In genomic region chr17:33901653-33902052, GRCm38 (mm10) we compare ENCODE assay signal across 31 mouse cellular contexts. TPM values are rescaled to one million over a fixed set of nuclear protein-coding genes. Genes with fewer than 3 reads are reported as not detected.
DNase-seq lines count a peak whose midpoint lies in the region; ATAC-seq and TF ChIP-seq lines count a peak whose summit lies in the region.
"Had no signal": no experiment of that assay in that cellular context is flagged by ENCODE, and none has a peak within 500 bp of the region (broad histone marks: within the 10 kb centered on the region; RNA-seq: fewer than 3 reads in every experiment).

No protein-coding gene starts in this region.

- intact Hi-C loops in heart, postnatal 36 days (cut with DNase I): loop anchor here (2.0 kb wide), 1 partner anchor 19 kb away; no protein-coding TSS in a partner anchor

- H3K9ac ChIP-seq in heart, postnatal 0 days (replicated peaks; ENCODE audit: low read depth, low read length): no peak overlapping the region
- H3K9ac ChIP-seq: forebrain, embryonic 13.5 days; kidney, embryonic 15.5 days; limb, embryonic 15.5 days; lung, embryonic 15.5 days; stomach, embryonic 15.5 days had no signal

- ATAC-seq in heart, postnatal 0 days (ENCODE audit: insufficient read depth, low read depth): peak; percentile 40; the same call in 1 of the 2 replicates
- ATAC-seq: forebrain, embryonic 13.5 days; hindbrain, embryonic 16.5 days; intestine, embryonic 16.5 days had no signal

- no peak overlapping the region for H3K4me2 ChIP-seq in heart, postnatal 0 days (ENCODE audit: low read depth, low read length)
- H3K4me2 ChIP-seq: forebrain, embryonic 13.5 days; kidney, embryonic 15.5 days; limb, embryonic 15.5 days; lung, embryonic 15.5 days; stomach, embryonic 15.5 days had no signal

- TF ChIP-seq CTCF in heart, postnatal 0 days (IDR thresholded peaks at IDR 0.05; ENCODE audit: low read depth): no peak
- no peak for TF ChIP-seq CTCF in thymus, adult 2 months (IDR thresholded peaks at IDR 0.05; ENCODE audit: borderline replicate concordance, control insufficient read depth, extremely low read depth, insufficient read depth, low read length, poor library complexity)

- no peak for TF ChIP-seq EP300 in heart, postnatal 0 days (IDR thresholded peaks at IDR 0.05; ENCODE audit: low read depth)

- no peaks in the 10 kb centered on the region for H3K9me3 ChIP-seq in heart, postnatal 0 days (replicated peaks; ENCODE audit: control insufficient read depth, low read length)
- H3K9me3 ChIP-seq in embryonic facial prominence, embryonic 10.5 days: no peaks in the 10 kb centered on the region
- H3K9me3 ChIP-seq: forebrain, embryonic 13.5 days; hindbrain, embryonic 10.5 days; kidney, embryonic 15.5 days; limb, embryonic 15.5 days; lung, embryonic 15.5 days; stomach, embryonic 15.5 days had no signal

- no peaks in the 10 kb centered on the region for H3K4me1 ChIP-seq in heart, postnatal 0 days (ENCODE audit: control insufficient read depth, insufficient read depth)
- peaks cover 5% of the 10 kb centered on the region; the same call in 1 of the 2 replicates for H3K4me1 ChIP-seq in thymus, adult 2 months (replicated peaks; ENCODE audit: control insufficient read depth, insufficient read depth, low read length)
- H3K4me1 ChIP-seq in embryonic facial prominence, embryonic 10.5 days: peaks cover 11% of the 10 kb centered on the region
- H3K4me1 ChIP-seq: forebrain, embryonic 13.5 days; kidney, embryonic 15.5 days; limb, embryonic 15.5 days; lung, embryonic 15.5 days; stomach, embryonic 15.5 days had no signal

- no peak for DNase-seq in heart, postnatal 0 days (ENCODE audit: low spot score)
- no peak for DNase-seq in heart, postnatal 36 days
- DNase-seq in thymus, adult 2 months: no peak
- no peak for DNase-seq in thymus, postnatal 10 days (ENCODE audit: low spot score in 2 of 2)
- DNase-seq in adipocyte (ENCODE audit: low spot score): peak; percentile 70
- no peak for DNase-seq in urinary bladder, postnatal 10 days (ENCODE audit: low spot score)
- DNase-seq in embryonic facial prominence, embryonic 10.5 days (ENCODE audit: low spot score): no peak
- DNase-seq: adrenal gland, adult 2 months; B cell, adult 2 months; cerebellum, adult 2 months; cerebellum, postnatal 25 days; layer of hippocampus, adult 9-11 months; lung, postnatal 36 days; midbrain, embryonic 14.5 days had no signal

- peak overlapping the region; percentile 22; the same call in 1 of the 2 replicates for H3K27ac ChIP-seq in heart, postnatal 0 days (ENCODE audit: low read depth)
- H3K27ac ChIP-seq in thymus, adult 2 months (ENCODE audit: control insufficient read depth, insufficient read depth, low read length): peak overlapping the region; percentile 59
- peak overlapping the region; percentile 65 for H3K27ac ChIP-seq in macrophage
- no peak overlapping the region for H3K27ac ChIP-seq in embryonic facial prominence, embryonic 10.5 days (replicated peaks)
- H3K27ac ChIP-seq: forebrain, embryonic 13.5 days; hindbrain, embryonic 10.5 days; kidney, embryonic 15.5 days; left cerebral cortex, adult 2 months; limb, embryonic 15.5 days; lung, embryonic 15.5 days; stomach, embryonic 15.5 days had no signal

- TF ChIP-seq POLR2A in thymus, adult 2 months (IDR thresholded peaks at IDR 0.05; ENCODE audit: control insufficient read depth, extremely low read depth, insufficient read depth, low read length, poor library complexity): no peak

- no peaks in the 10 kb centered on the region; the same call in 1 of the 2 replicates for H3K79me2 ChIP-seq in macrophage (ENCODE audit: inconsistent target)

- WGBS in heart, postnatal 0 days: 67% methylated on average over 4 of the region's 4 CpGs
- 90% methylated on average over 4 of the region's 4 CpGs for WGBS in thymus, adult 2 months
- WGBS in macrophage (ENCODE audit: missing documents): 100% methylated on average over 4 of the region's 4 CpGs
- 62% methylated on average over 4 of the region's 4 CpGs for WGBS in embryonic facial prominence, embryonic 10.5 days

- no peak overlapping the region for H3K4me3 ChIP-seq in heart, postnatal 0 days (ENCODE audit: low read depth, low read length)
- no peak overlapping the region for H3K4me3 ChIP-seq in thymus, adult 2 months (ENCODE audit: control insufficient read depth, insufficient read depth, low read length)
- no peak overlapping the region for H3K4me3 ChIP-seq in macrophage (ENCODE audit: inconsistent target)
- no peak overlapping the region for H3K4me3 ChIP-seq in embryonic facial prominence, embryonic 10.5 days
- H3K4me3 ChIP-seq: forebrain, embryonic 13.5 days; hindbrain, embryonic 10.5 days; kidney, embryonic 15.5 days; left cerebral cortex, adult 2 months; limb, embryonic 15.5 days; lung, embryonic 15.5 days; stomach, embryonic 15.5 days had no signal

- H3K36me3 ChIP-seq in heart, postnatal 0 days (replicated peaks; ENCODE audit: control insufficient read depth, insufficient read depth, low read length): no peaks in the 10 kb centered on the region
- H3K36me3 ChIP-seq in thymus, adult 2 months (ENCODE audit: control insufficient read depth, insufficient read depth, low read length): no peaks in the 10 kb centered on the region
- no peaks in the 10 kb centered on the region for H3K36me3 ChIP-seq in macrophage (ENCODE audit: inconsistent target)
- no peaks in the 10 kb centered on the region for H3K36me3 ChIP-seq in embryonic facial prominence, embryonic 10.5 days (replicated peaks)
- H3K36me3 ChIP-seq: hindbrain, embryonic 10.5 days; kidney, embryonic 15.5 days; limb, embryonic 15.5 days; lung, embryonic 15.5 days; stomach, embryonic 15.5 days had no signal

- no peaks in the 10 kb centered on the region for H3K27me3 ChIP-seq in heart, postnatal 0 days (ENCODE audit: control insufficient read depth, insufficient read depth, low read length)
- H3K27me3 ChIP-seq in thymus, adult 2 months (ENCODE audit: control insufficient read depth, insufficient read depth, low read length): no peaks in the 10 kb centered on the region
- no peaks in the 10 kb centered on the region for H3K27me3 ChIP-seq in embryonic facial prominence, embryonic 10.5 days (replicated peaks; ENCODE audit: low read depth, poor library complexity, severe bottlenecking)
- H3K27me3 ChIP-seq: CH12.LX; forebrain, embryonic 13.5 days; kidney, embryonic 15.5 days; limb, embryonic 15.5 days; lung, embryonic 15.5 days; stomach, embryonic 15.5 days had no signal

RNA-seq across cellular contexts. Expression of gene Platr17, which starts 3.3 kb away (rescaled TPM):
- not detected in 2 replicates for total RNA-seq in heart, postnatal 0 days (2014; rRNA removed; ENCODE audit: low replicate concordance)
- polyA plus RNA-seq in heart, postnatal 0 days (2015; fragmentation: Nextera tagmentation; extraction: Ambion mirVana): not detected in 2 replicates
- total RNA-seq in heart, postnatal 36 days (2021): not detected
- polyA plus RNA-seq in thymus, adult 2 months (2012; rRNA removed): 0.69 and 1.0 TPM in 2 replicates
- not detected for total RNA-seq in macrophage (2018; cell fraction: chromatin; rRNA removed)
- total RNA-seq in macrophage (2018; cell fraction: cytosol; rRNA removed): 1 to 10 TPM in 12 of 26 experiments, under 1 TPM in 13, not detected in 1; 0.54 to 1.8 (median 0.88) TPM
- 1 to 10 TPM in 5 of 26 experiments, under 1 TPM in 2, not detected in 19; 0.68 to 1.9 (median 1.1) TPM for total RNA-seq in macrophage (2018; cell fraction: nucleus; rRNA removed)
- 1.8 TPM in 1 of 3 replicates, not detected in the others for polyA plus RNA-seq in macrophage (2018)
- polyA plus RNA-seq in embryonic facial prominence, embryonic 10.5 days (2016; fragmentation: Nextera tagmentation; extraction: Ambion mirVana): 0.27 and 0.45 TPM in 2 replicates
- total RNA-seq: adrenal gland, adult 2 months; CH12.LX; gastrocnemius, adult 18-20 months; gastrocnemius, postnatal 4 days; heart, adult 8-10 months; left cerebral cortex, adult 2 months; megakaryocyte-erythroid progenitor cell, adult 5-6 weeks had no signal
- polyA plus RNA-seq: adrenal gland, adult 2 months; embryonic facial prominence, embryonic 14.5 days; intestine, embryonic 16.5 days; midbrain, embryonic 14.5 days; neural tube, embryonic 11.5 days had no signal

RNA-seq across cellular contexts. Expression of gene Daxx, which starts 7.6 kb away (rescaled TPM):
- total RNA-seq in heart, postnatal 0 days (2014; rRNA removed; ENCODE audit: low replicate concordance): 15.2 and 19.3 TPM in 2 replicates
- 18.0 and 20.0 TPM in 2 replicates for polyA plus RNA-seq in heart, postnatal 0 days (2015; fragmentation: Nextera tagmentation; extraction: Ambion mirVana)
- total RNA-seq in heart, postnatal 36 days (2021): 10 to 100 TPM; 15.7 to 18.0 TPM
- polyA plus RNA-seq in thymus, adult 2 months (2012; rRNA removed): 116 and 129 TPM in 2 replicates
- total RNA-seq in macrophage (2018; cell fraction: chromatin; rRNA removed): 100 to 1,000 TPM in 16 of 26 experiments, 10 to 100 TPM in 10; 45.5 to 715 (median 283) TPM
- 100 to 1,000 TPM in 14 of 26 experiments, 10 to 100 TPM in 12; 42.9 to 264 (median 138) TPM for total RNA-seq in macrophage (2018; cell fraction: cytosol; rRNA removed)
- total RNA-seq in macrophage (2018; cell fraction: nucleus; rRNA removed): 100 to 1,000 TPM in 20 of 26 experiments, 10 to 100 TPM in 6; 62.8 to 925 (median 335) TPM
- 32.1 to 95.9 TPM (median 50.6 TPM) in 3 replicates for polyA plus RNA-seq in macrophage (2018)
- polyA plus RNA-seq in embryonic facial prominence, embryonic 10.5 days (2016; fragmentation: Nextera tagmentation; extraction: Ambion mirVana): 80.0 and 84.9 TPM in 2 replicates

RNA-seq across cellular contexts. Expression of gene Kifc1, which starts 11.2 kb away (rescaled TPM):
- 17.0 and 30.1 TPM in 2 replicates for total RNA-seq in heart, postnatal 0 days (2014; rRNA removed; ENCODE audit: low replicate concordance)
- 2.0 and 2.1 TPM in 2 replicates for polyA plus RNA-seq in heart, postnatal 0 days (2015; fragmentation: Nextera tagmentation; extraction: Ambion mirVana)
- total RNA-seq in heart, postnatal 36 days (2021): 1 to 10 TPM in 1 of 2 experiments, under 1 TPM in 1; 0.87 to 1.5 TPM
- 57.3 and 70.8 TPM in 2 replicates for polyA plus RNA-seq in thymus, adult 2 months (2012; rRNA removed)
- 10 to 100 TPM in 3 of 26 experiments, 1 to 10 TPM in 21, under 1 TPM in 2; 0.48 to 22.5 (median 3.1) TPM for total RNA-seq in macrophage (2018; cell fraction: chromatin; rRNA removed)
- 1 to 10 TPM in 24 of 26 experiments, under 1 TPM in 2; 0.88 to 4.9 (median 2.3) TPM for total RNA-seq in macrophage (2018; cell fraction: cytosol; rRNA removed)
- total RNA-seq in macrophage (2018; cell fraction: nucleus; rRNA removed): 10 to 100 TPM in 1 of 26 experiments, 1 to 10 TPM in 24, under 1 TPM in 1; 0.86 to 15.9 (median 2.5) TPM
- 1.3 to 6.1 TPM (median 2.3 TPM) in 3 replicates for polyA plus RNA-seq in macrophage (2018)
- polyA plus RNA-seq in embryonic facial prominence, embryonic 10.5 days (2016; fragmentation: Nextera tagmentation; extraction: Ambion mirVana): 7.0 and 8.5 TPM in 2 replicates

RNA-seq across cellular contexts. Expression of gene Tapbp, which starts 14.0 kb away (rescaled TPM):
- 50.9 and 84.1 TPM in 2 replicates for total RNA-seq in heart, postnatal 0 days (2014; rRNA removed; ENCODE audit: low replicate concordance)
- polyA plus RNA-seq in heart, postnatal 0 days (2015; fragmentation: Nextera tagmentation; extraction: Ambion mirVana): 47.6 and 51.3 TPM in 2 replicates
- total RNA-seq in heart, postnatal 36 days (2021): 100 to 1,000 TPM; 103 to 112 TPM
- polyA plus RNA-seq in thymus, adult 2 months (2012; rRNA removed): 201 and 248 TPM in 2 replicates
- 1,000 to 10,000 TPM in 1 of 26 experiments, 100 to 1,000 TPM in 25; 113 to 1,389 (median 406) TPM for total RNA-seq in macrophage (2018; cell fraction: chromatin; rRNA removed)
- 1,000 to 10,000 TPM in 11 of 26 experiments, 100 to 1,000 TPM in 15; 321 to 1,516 (median 723) TPM for total RNA-seq in macrophage (2018; cell fraction: cytosol; rRNA removed)
- 1,000 to 10,000 TPM in 17 of 26 experiments, 100 to 1,000 TPM in 9; 461 to 2,733 (median 1,524) TPM for total RNA-seq in macrophage (2018; cell fraction: nucleus; rRNA removed)
- polyA plus RNA-seq in macrophage (2018): 235 to 575 TPM (median 237 TPM) in 3 replicates
- 9.9 and 11.8 TPM in 2 replicates for polyA plus RNA-seq in embryonic facial prominence, embryonic 10.5 days (2016; fragmentation: Nextera tagmentation; extraction: Ambion mirVana)

RNA-seq across cellular contexts. Expression of gene Zbtb22, which starts 14.1 kb away (rescaled TPM):
- 29.1 and 42.9 TPM in 2 replicates for total RNA-seq in heart, postnatal 0 days (2014; rRNA removed; ENCODE audit: low replicate concordance)
- 10.1 and 12.0 TPM in 2 replicates for polyA plus RNA-seq in heart, postnatal 0 days (2015; fragmentation: Nextera tagmentation; extraction: Ambion mirVana)
- total RNA-seq in heart, postnatal 36 days (2021): 10 to 100 TPM; 20.1 to 20.6 TPM
- polyA plus RNA-seq in thymus, adult 2 months (2012; rRNA removed): 119 and 120 TPM in 2 replicates
- total RNA-seq in macrophage (2018; cell fraction: chromatin; rRNA removed): 10 to 100 TPM; 19.6 to 48.0 (median 32.3) TPM
- 10 to 100 TPM; 20.3 to 33.9 (median 27.8) TPM for total RNA-seq in macrophage (2018; cell fraction: cytosol; rRNA removed)
- 10 to 100 TPM; 23.9 to 53.5 (median 40.4) TPM for total RNA-seq in macrophage (2018; cell fraction: nucleus; rRNA removed)
- 18.2 to 24.0 TPM (median 21.3 TPM) in 3 replicates for polyA plus RNA-seq in macrophage (2018)
- 19.6 and 21.1 TPM in 2 replicates for polyA plus RNA-seq in embryonic facial prominence, embryonic 10.5 days (2016; fragmentation: Nextera tagmentation; extraction: Ambion mirVana)
